Mouse (Mus musculus) bone marrow, adult 2 months (tissue): ENCODE data around the gene Rpl36a-ps1.
"Not testable (repeated sequence)": the region's sequence is repeated elsewhere in the genome, so short reads cannot be mapped to it uniquely, and the experiment has no call there.

Experiments used
- CTCF ChIP-seq: fragments of 200-500 bp; IDR thresholded peaks from 2 replicates; pipeline ENCODE4 v1.5.1; 2011; ENCODE audit warnings: low read length, control low read depth; ENCODE audit not compliant: control insufficient read depth, insufficient read depth
- POLR2A ChIP-seq: fragments of 200-500 bp; IDR thresholded peaks from 2 replicates; pipeline ENCODE4 v1.6.1; 2011; ENCODE audit warnings: low read depth, mild to moderate bottlenecking, control low read depth, low read length, borderline replicate concordance; ENCODE audit not compliant: control insufficient read depth

DNA sequence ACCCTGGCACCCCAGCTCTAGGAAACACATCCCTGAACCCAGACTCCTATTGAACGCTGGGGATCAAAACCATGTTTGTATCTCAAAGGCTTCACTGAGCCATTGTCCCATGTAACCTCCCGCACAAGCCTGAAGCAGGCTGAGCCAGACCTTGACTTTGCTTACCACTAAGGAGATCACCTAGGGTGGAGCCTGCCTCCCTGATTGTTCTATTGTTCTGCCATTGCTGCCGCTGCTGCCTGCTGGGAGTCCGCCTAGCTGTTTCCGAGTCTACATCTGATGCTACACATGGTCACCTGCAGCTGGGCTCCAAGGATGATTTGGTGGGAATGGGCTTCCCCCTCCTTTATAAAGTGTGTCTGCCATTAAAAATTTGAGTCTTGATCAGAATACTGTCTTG, 45.2 kb upstream of the Rpl36a-ps1 start:
- not testable (repeated sequence) for TF ChIP-seq CTCF, POLR2A
